Mouse (Mus musculus): ENCODE data around the gene Olfr1393.
"Not testable (repeated sequence)": the region's sequence is repeated elsewhere in the genome, so short reads cannot be mapped to it uniquely, and the experiment has no call there.

Gene Olfr1393

DNA sequence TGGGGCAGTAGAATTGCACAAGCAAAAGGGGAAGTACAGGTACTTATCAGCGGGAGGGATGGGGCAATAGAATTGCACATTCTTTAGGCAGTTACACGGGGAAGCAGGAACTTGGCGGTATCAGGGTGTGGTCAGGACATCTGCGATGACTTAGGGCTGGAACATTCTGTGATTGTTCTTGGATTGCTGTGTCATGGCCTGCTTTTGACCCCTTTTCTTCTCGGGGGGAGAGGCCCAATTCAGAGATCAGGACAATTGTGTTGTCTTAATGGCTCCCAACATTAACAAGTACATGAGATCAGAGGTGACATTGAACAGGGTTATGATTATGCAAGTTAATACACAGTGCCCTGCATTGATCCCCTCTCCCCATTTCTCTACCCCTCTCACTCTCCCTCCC lies 30.4 kb downstream of the Olfr1393 start:
- DNase-seq (ENCODE audit: low spot score) = not testable (repeated sequence)

DNA sequence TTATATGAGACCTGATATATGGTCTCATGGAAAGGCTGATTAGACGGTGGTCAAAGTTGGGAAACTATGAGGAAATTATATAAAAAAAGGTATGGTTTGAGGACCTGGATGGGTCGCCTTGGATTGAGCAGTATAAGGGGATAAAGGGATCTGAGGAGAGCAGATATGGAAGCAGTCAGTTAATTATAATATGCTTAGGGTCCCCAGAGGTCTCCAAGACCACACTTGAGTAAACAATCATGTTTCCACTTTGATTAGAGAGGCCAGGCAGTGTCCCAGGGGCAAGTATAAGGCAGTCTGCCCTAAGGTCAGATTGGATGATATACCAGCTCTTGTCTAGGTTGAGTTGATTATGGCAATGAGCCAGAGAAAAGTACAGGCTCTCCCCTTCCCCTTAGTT lies 44.3 kb downstream of the Olfr1393 start, which contains the start of gene Olfr1391:
TSS of gene Olfr1391 (plus strand) at position 301 of the 400 bp plus-strand sequence.
- DNase-seq (ENCODE audit: low spot score) = no peak

DNA sequence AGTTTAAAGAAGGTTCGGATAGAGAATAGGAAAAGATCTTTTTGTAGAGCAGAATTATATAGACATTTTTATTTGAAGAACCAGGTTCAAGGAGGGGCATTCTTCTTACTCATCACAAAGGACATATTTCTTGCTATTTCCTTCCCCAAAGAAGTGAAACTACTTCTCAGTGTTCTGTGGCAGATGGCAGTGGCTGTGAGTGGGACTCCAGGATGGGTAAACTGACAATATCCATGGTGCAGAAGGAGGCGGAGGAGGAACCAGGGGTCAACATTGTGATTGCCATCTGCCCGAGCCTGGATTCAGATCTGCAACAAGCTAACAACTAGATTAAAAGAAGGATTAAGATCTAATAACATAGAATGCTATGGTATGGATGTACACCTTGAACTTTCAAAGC lies 48.6 kb downstream of the Olfr1393 start:
- no peak for DNase-seq (ENCODE audit: low spot score)

DNA sequence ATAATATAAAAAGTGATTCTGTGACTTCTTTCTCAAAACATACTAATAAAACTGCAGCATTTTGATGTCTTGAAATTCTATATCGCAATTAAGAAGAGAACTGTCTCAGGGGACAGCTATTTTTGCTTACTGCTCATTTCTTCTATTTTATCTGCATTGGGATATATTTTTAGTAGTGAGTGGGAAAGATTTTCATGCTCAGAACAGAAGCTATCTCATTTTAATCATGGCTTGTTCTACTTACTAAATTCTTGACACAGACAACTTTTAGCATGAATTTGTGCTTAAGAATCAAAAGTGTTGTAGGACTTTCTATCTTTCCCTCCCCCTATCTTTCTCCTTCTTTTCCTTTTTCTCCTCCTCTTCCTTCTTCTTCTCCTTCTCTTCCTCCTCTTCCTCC lies 51.6 kb downstream of the Olfr1393 start:
- DNase-seq (ENCODE audit: low spot score) = no peak
